Mouse (Mus musculus) midbrain, embryonic 12.5 days (tissue): ENCODE data around the gene Neu3. TPM values are rescaled to one million over a fixed set of nuclear protein-coding genes. Genes with fewer than 3 reads are reported as not detected.
A peak's percentile ranks its signal among the peaks of the same experiment; 100 is the strongest.
"Not testable (repeated sequence)": the region's sequence is repeated elsewhere in the genome, so short reads cannot be mapped to it uniquely, and the experiment has no call there.

Experiments used
- ATAC-seq: fragments of 200-750 bp; cut with Nextera tagmentation; 2 replicates; pipeline ENCODE4 v1.8.0; 2017; ENCODE audit warnings: low read depth, moderate TSS enrichment, moderate library complexity; ENCODE audit not compliant: low FRiP score
- H3K27ac ChIP-seq: fragments of 300-500 bp; sonication (generic); replicated peaks from 2 replicates; pipeline ENCODE4 v1.5.1; 2016; ENCODE audit warnings: mild to moderate bottlenecking
- H3K27me3 ChIP-seq: fragments of 300-500 bp; sonication (generic); 2 replicates; pipeline ENCODE4 v1.6.1; 2016; ENCODE audit warnings: mild to moderate bottlenecking
- H3K36me3 ChIP-seq: fragments of 300-500 bp; sonication (generic); 2 replicates; pipeline ENCODE4 v1.6.1; 2016
- H3K4me1 ChIP-seq: fragments of 300-500 bp; sonication (generic); 2 replicates; pipeline ENCODE4 v1.6.1; 2016
- H3K4me2 ChIP-seq: fragments of 300-500 bp; sonication (generic); replicated peaks from 2 replicates; pipeline ENCODE4 v1.6.1; 2016; ENCODE audit warnings: mild to moderate bottlenecking, moderate library complexity
- H3K4me3 ChIP-seq: fragments of 300-500 bp; sonication (generic); 2 replicates; pipeline ENCODE4 v1.5.1; 2016; ENCODE audit warnings: mild to moderate bottlenecking
- H3K9ac ChIP-seq: fragments of 300-500 bp; sonication (generic); replicated peaks from 2 replicates; pipeline ENCODE4 v1.6.1; 2016; ENCODE audit warnings: mild to moderate bottlenecking, moderate library complexity
- H3K9me3 ChIP-seq: fragments of 300-500 bp; sonication (generic); 2 replicates; pipeline ENCODE4 v1.6.1; 2016; ENCODE audit warnings: mild to moderate bottlenecking
- WGBS: fragments of 180-500 bp; shearing (Covaris S2); methylation state at CpG from one replicate; pipeline ENCODE4 v1.1.7; 2016; 5-methylcytosine and 5-hydroxymethylcytosine counted together
- polyA plus RNA-seq: library from polyadenylated mRNA; unstranded; fragments of >200 nt; fragmentation: Nextera tagmentation; extraction: Ambion mirVana; gene quantifications from 2 replicates; pipeline ENCODE4 v1.2.1, GENCODE M21; 2016

Neu3 gene
- polyA plus RNA-seq, 1 experiment from 2014 or later, result 1.7 TPM

- H3K36me3 ChIP-seq, H3K9me3 ChIP-seq, H3K27me3 ChIP-seq, H3K4me2 ChIP-seq, H3K9ac ChIP-seq, H3K27ac ChIP-seq, ATAC-seq, H3K4me1 ChIP-seq, H3K4me3 ChIP-seq: not testable (repeated sequence)
- WGBS, result 85% methylated on average over 3 of the region's 3 CpGs
Observed at GRCm38 (mm10) chr7:99804033-99804432, 24.2 kb downstream of the Neu3 start.

GRCm38 (mm10) chr7:99803535-99803934 lies 24.7 kb downstream of the Neu3 start:
- Histone ChIP-seq H3K4me1 (no peaks in the 10 kb centered on the region), H3K9me3 (no peaks in the 10 kb centered on the region), H3K36me3 (no peaks in the 10 kb centered on the region), H3K27ac (no peak overlapping the region), H3K4me3 (no peak overlapping the region), H3K9ac (no peak overlapping the region), H3K27me3 (0 out of 2 replicates have a peak, but pooled peaks cover 5% of the 10 kb centered on the region), H3K4me2 (no peak overlapping the region)
- WGBS, result 74% methylated on average over 8 of the region's 8 CpGs
- ATAC-seq, result no peak

GRCm38 (mm10) chr7:99799118-99799517 lies 29.1 kb downstream of the Neu3 start:
- H3K4me2 ChIP-seq, result no peak overlapping the region
- H3K4me1 ChIP-seq, result peaks cover 12% of the 10 kb centered on the region
- H3K4me3 ChIP-seq, result no peak overlapping the region
- peaks cover 12% of the 10 kb centered on the region; the same call in 1 of the 2 replicates for H3K27me3 ChIP-seq
- no peak overlapping the region for H3K9ac ChIP-seq
- H3K36me3 ChIP-seq, result no peaks in the 10 kb centered on the region
- no peak for ATAC-seq
- no peaks in the 10 kb centered on the region for H3K9me3 ChIP-seq
- H3K27ac ChIP-seq, result no peak overlapping the region
- WGBS, result 81% methylated on average over 7 of the region's 7 CpGs

GRCm38 (mm10) chr7:99797911-99798647 lies 30.1 kb downstream of the Neu3 start:
- Histone ChIP-seq H3K4me1 (peaks cover 12% of the 10 kb centered on the region), H3K36me3 (no peaks in the 10 kb centered on the region), H3K27ac (no peak overlapping the region), H3K27me3 (peaks cover 12% of the 10 kb centered on the region; the same call in 1 of the 2 replicates), H3K9me3 (peaks cover 3% of the 10 kb centered on the region; the same call in 1 of the 2 replicates), H3K4me3 (no peak overlapping the region), H3K4me2 (no peak overlapping the region), H3K9ac (no peak overlapping the region)
- ATAC-seq, result no peak
- WGBS, result 36% methylated on average over 6 of the region's 6 CpGs

GRCm38 (mm10) chr7:99797261-99797660 lies 31.0 kb downstream of the Neu3 start:
- H3K4me3 ChIP-seq, result no peak overlapping the region
- no peak overlapping the region for H3K9ac ChIP-seq
- 80% methylated on average over 3 of the region's 3 CpGs for WGBS
- H3K4me2 ChIP-seq, result no peak overlapping the region
- H3K27me3 ChIP-seq, result peaks cover 12% of the 10 kb centered on the region; the same call in 1 of the 2 replicates
- no peak overlapping the region for H3K27ac ChIP-seq
- peaks cover 12% of the 10 kb centered on the region for H3K4me1 ChIP-seq
- no peaks in the 10 kb centered on the region for H3K36me3 ChIP-seq
- ATAC-seq, result no peak
- peaks cover 3% of the 10 kb centered on the region; the same call in 1 of the 2 replicates for H3K9me3 ChIP-seq

GRCm38 (mm10) chr7:99796471-99796870 lies 31.7 kb downstream of the Neu3 start:
- ATAC-seq, result no peak
- H3K27me3 ChIP-seq, result peaks cover 12% of the 10 kb centered on the region; the same call in 1 of the 2 replicates
- WGBS, result 65% methylated on average over 3 of the region's 3 CpGs
- no peak overlapping the region for H3K9ac ChIP-seq
- H3K36me3 ChIP-seq, result no peaks in the 10 kb centered on the region
- no peak overlapping the region for H3K4me2 ChIP-seq
- H3K27ac ChIP-seq, result no peak overlapping the region
- H3K9me3 ChIP-seq, result peaks cover 3% of the 10 kb centered on the region; the same call in 1 of the 2 replicates
- H3K4me3 ChIP-seq, result no peak overlapping the region
- peaks cover 12% of the 10 kb centered on the region for H3K4me1 ChIP-seq

GRCm38 (mm10) chr7:99795192-99795981 lies 32.8 kb downstream of the Neu3 start:
- ATAC-seq, result peak; percentile 61
- Histone ChIP-seq H3K27ac (peak overlapping the region; percentile 57), H3K9me3 (peaks cover 3% of the 10 kb centered on the region; the same call in 1 of the 2 replicates), H3K4me1 (peaks cover 12% of the 10 kb centered on the region), H3K36me3 (no peaks in the 10 kb centered on the region), H3K4me3 (peak overlapping the region; percentile 22; the same call in 1 of the 2 replicates), H3K27me3 (peaks cover 12% of the 10 kb centered on the region; the same call in 1 of the 2 replicates), H3K9ac (0 out of 2 replicates have a peak overlapping the region, but pooled peaks have one; percentile 39), H3K4me2 (peak overlapping the region; percentile 52)
- 12% methylated on average over 17 of the region's 17 CpGs for WGBS

- H3K4me2 ChIP-seq, result no peak overlapping the region
- peaks cover 12% of the 10 kb centered on the region for H3K4me1 ChIP-seq
- H3K27me3 ChIP-seq, result peaks cover 12% of the 10 kb centered on the region; the same call in 1 of the 2 replicates
- H3K9ac ChIP-seq, result no peak overlapping the region
- no peak overlapping the region for H3K4me3 ChIP-seq
- ATAC-seq, result no peak
- H3K27ac ChIP-seq, result no peak overlapping the region
- H3K36me3 ChIP-seq, result no peaks in the 10 kb centered on the region
- H3K9me3 ChIP-seq, result peaks cover 3% of the 10 kb centered on the region; the same call in 1 of the 2 replicates
- WGBS, result 68% methylated on average over 2 of the region's 2 CpGs
Observed at GRCm38 (mm10) chr7:99794096-99794495, 34.1 kb downstream of the Neu3 start.

- 80% methylated on average over 10 of the region's 10 CpGs for WGBS
- Histone ChIP-seq H3K4me2 (no peak overlapping the region), H3K27ac (no peak overlapping the region), H3K4me1 (peaks cover 20% of the 10 kb centered on the region), H3K27me3 (no peaks in the 10 kb centered on the region), H3K9me3 (peaks cover 3% of the 10 kb centered on the region; the same call in 1 of the 2 replicates), H3K9ac (no peak overlapping the region), H3K36me3 (no peaks in the 10 kb centered on the region), H3K4me3 (no peak overlapping the region)
- no peak for ATAC-seq
Observed at GRCm38 (mm10) chr7:99790816-99791215, 37.4 kb downstream of the Neu3 start.

GRCm38 (mm10) chr7:99788563-99788962 lies 39.7 kb downstream of the Neu3 start:
- Histone ChIP-seq H3K4me1 (peaks cover 12% of the 10 kb centered on the region), H3K9me3 (peaks cover 3% of the 10 kb centered on the region; the same call in 1 of the 2 replicates), H3K27ac (no peak overlapping the region), H3K27me3 (no peaks in the 10 kb centered on the region), H3K4me2 (no peak overlapping the region), H3K4me3 (no peak overlapping the region), H3K9ac (no peak overlapping the region), H3K36me3 (no peaks in the 10 kb centered on the region)
- 70% methylated on average over 5 of the region's 5 CpGs for WGBS
- ATAC-seq, result no peak

GRCm38 (mm10) chr7:99787935-99788334 lies 40.3 kb downstream of the Neu3 start:
- 58% methylated on average over 2 of the region's 2 CpGs for WGBS
- H3K9me3 ChIP-seq, result no peaks in the 10 kb centered on the region
- H3K9ac ChIP-seq, result no peak overlapping the region
- no peak overlapping the region for H3K4me3 ChIP-seq
- no peaks in the 10 kb centered on the region for H3K36me3 ChIP-seq
- peaks cover 12% of the 10 kb centered on the region for H3K4me1 ChIP-seq
- no peak overlapping the region for H3K27ac ChIP-seq
- H3K4me2 ChIP-seq, result no peak overlapping the region
- no peak for ATAC-seq
- no peaks in the 10 kb centered on the region for H3K27me3 ChIP-seq

- no peaks in the 10 kb centered on the region for H3K36me3 ChIP-seq
- peaks cover 12% of the 10 kb centered on the region for H3K4me1 ChIP-seq
- ATAC-seq, result no peak
- WGBS, result 79% methylated on average over 3 of the region's 3 CpGs
- H3K27ac ChIP-seq, result no peak overlapping the region
- no peaks in the 10 kb centered on the region for H3K9me3 ChIP-seq
- no peak overlapping the region for H3K4me3 ChIP-seq
- H3K9ac ChIP-seq, result no peak overlapping the region
- H3K27me3 ChIP-seq, result no peaks in the 10 kb centered on the region
- no peak overlapping the region for H3K4me2 ChIP-seq
Observed at GRCm38 (mm10) chr7:99786774-99787173, 41.4 kb downstream of the Neu3 start.
